Mouse (Mus musculus) urinary bladder, adult 2 months (tissue): ENCODE data around the gene 4932414N04Rik. TPM values are rescaled to one million over a fixed set of nuclear protein-coding genes. Genes with fewer than 3 reads are reported as not detected.
"Not testable (repeated sequence)": the region's sequence is repeated elsewhere in the genome, so short reads cannot be mapped to it uniquely, and the experiment has no call there.

Experiments used
- DNase-seq: peaks from one replicate; pipeline ENCODE4 v3.0.0; 2022; ENCODE audit warnings: low spot score
- polyA plus RNA-seq: library from polyadenylated mRNA; depleted of rRNA; stranded (reverse); fragments of >200 nt; gene quantifications from 2 replicates; pipeline ENCODE4 v1.2.3, GENCODE M21; 2012; rRNA removed

The 4932414N04Rik gene
- not detected in 2 replicates for polyA plus RNA-seq

- not testable (repeated sequence) for DNase-seq
Measured at GRCm38 (mm10) chr2:68656186-68656585, at the start of gene 4932414N04Rik. 4932414N04Rik (plus strand) TSS chr2:68656486.

GRCm38 (mm10) chr2:68732216-68732615 lies 75.9 kb downstream of the 4932414N04Rik start:
- DNase-seq, result no peak

- no peak for DNase-seq
Measured at GRCm38 (mm10) chr2:68739772-68740739, 83.8 kb downstream of the 4932414N04Rik start.

DNA sequence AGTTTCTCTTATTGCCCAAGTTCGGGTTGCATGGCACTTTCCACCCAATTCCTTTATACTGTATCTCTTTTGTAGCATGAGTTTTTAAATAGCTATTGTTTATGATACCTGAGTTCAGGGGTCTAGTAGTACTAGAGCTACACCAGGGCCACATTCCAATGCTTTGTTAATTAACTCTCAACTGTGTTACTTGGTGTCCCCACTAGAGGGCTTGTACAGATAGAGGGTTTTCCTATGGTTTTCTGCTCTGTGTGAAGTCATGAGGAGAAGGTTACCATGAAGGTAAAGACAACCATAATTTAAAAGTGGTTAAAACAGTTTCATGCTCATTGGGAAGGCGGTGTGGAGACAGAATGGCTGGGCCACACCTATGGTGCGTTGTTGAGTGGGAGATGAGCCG lies 88.3 kb downstream of the 4932414N04Rik start:
- no peak for DNase-seq

- DNase-seq, result no peak
Measured at GRCm38 (mm10) chr2:68756179-68756578, 99.9 kb downstream of the 4932414N04Rik start.

GRCm38 (mm10) chr2:68756793-68757192 lies 100.5 kb downstream of the 4932414N04Rik start:
- no peak for DNase-seq

GRCm38 (mm10) chr2:68765371-68765770 lies 109.1 kb downstream of the 4932414N04Rik start:
- no peak for DNase-seq

- no peak for DNase-seq
Measured at GRCm38 (mm10) chr2:68767186-68767890, 111.1 kb downstream of the 4932414N04Rik start.

DNA sequence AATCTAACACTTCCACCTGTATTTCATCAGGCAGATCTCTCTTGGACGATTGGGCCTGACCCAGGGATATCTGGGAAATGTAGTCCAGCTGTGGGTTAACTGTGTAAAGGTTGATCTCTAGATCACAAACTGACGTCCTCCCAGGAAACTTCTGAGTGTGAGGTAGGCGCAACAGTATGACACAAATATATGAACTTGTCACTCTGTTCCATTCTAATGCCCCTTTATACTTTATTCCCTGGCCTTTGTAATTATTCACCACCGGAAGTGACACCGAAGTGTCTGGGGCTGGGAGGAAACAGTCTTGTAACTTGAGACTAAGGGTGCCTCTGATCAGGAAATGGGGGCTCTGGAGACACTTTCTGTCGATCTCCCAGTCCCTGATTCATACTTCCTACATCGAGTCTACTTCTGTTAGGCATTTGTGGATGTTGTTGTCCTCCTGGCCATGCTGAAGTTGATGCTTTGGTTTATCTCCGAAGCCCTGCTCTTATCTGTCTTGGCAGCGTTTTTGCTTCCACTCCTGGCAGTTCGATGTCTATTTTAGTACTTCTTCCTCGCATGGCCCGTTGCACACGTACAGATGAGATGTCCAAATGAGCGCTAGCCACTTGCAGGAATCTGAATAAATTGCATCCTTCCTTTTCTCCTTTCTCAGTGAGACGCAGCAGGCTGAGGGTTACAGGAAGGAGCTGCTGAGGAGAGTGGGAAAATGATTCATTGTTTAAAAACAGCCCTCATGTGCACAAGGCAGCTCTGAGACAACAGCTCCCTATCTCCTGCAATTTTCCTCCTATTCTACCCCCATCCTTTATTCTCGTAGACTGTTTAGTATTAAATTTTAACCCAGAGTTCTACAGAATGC lies 126.2 kb downstream of the 4932414N04Rik start:
- DNase-seq, result no peak

DNA sequence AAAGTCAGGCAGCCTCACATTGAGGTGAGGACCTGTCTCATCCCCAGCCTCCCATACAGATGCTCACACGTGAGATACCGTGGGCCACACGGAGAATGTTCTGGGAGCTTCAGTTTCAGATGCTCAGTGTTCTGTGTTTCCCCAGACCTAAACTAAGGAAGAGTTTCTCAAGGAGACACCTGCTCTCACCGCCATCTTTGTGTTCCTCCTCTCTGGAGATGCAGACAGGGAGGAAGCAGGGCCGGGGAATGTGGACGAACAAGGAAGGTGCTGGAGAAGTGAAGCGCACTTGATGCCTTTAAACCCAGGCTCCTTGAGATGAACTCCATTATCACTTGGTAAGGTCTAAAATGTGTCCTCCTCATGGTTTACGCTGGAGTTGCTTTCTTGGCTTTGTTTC lies 127.4 kb downstream of the 4932414N04Rik start:
- DNase-seq, result not testable (repeated sequence)

DNA sequence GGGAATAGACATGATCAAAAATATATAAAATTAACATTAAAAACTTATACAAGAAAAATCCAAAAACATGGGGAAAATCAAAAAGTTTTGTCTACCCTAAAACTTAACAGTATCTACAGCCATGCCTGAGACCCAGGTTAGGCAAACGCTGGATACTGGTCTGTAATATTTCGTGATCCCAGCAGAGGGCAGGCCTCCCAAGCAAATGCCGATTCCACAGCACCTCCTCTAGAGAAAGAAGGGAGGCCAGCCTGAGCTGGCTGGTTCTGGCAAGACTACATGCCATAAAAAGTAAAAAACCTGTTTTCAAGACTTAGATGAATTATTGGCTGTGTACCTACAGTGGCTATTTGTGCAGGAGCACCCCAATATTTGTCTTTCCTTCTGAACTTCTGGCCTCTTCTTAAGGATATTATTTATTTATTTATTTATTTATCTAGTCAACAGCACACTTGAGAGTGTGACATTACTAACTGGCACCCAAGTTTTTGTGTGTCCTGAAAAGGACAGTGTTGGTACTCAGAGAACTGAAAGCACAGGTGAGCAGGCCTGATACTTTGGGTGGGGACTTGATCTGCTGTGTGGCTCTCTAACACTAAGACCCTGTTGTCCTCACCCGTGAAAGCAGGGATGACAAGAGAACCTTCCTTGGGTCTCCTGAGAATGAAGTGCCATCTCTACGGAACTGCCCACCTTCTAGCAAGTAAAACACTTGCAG lies 128.6 kb downstream of the 4932414N04Rik start:
- DNase-seq, result peak; percentile 57

GRCm38 (mm10) chr2:68787161-68787675 lies 130.9 kb downstream of the 4932414N04Rik start:
- no peak for DNase-seq

- DNase-seq, result no peak
Measured at GRCm38 (mm10) chr2:68792296-68792695, 136.0 kb downstream of the 4932414N04Rik start.

- no peak for DNase-seq
Measured at GRCm38 (mm10) chr2:68793472-68793871, 137.2 kb downstream of the 4932414N04Rik start.

DNA sequence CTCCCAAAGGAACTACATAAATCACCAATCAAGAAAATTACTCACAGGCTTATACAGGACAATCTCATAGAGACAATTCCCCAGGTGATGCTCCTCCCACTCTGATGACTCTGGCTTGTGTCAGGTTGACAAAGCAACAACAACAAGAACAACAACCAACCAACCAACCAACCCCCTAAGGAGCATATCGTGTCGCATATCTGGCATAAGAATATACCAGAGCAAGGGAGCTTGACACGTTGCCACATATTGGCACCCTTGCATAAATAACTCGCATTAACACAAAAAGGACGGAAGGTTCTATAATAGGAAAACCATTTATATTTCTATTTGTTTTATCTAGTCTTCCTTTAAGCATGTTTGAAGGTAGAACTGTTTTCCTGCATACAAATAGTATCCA lies 137.9 kb downstream of the 4932414N04Rik start:
- no peak for DNase-seq

DNA sequence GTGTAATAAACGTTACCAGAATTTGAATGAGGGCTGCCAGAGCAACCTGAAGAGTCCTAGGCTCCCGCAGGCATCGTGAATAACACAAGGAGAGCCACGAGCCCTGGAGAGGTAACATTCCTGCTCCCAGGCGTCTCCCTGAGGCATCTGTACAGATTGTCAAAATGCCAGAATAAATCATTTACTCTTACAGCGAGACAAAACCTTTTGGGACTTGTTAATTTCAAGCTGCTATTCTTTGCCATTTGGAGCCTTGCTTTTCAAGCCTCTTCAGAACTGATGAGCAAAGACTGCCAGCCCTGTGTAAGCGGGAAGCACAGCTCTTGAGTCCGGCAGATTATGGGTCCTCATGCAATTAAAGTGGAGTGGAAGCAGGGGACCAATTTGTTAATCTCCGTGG lies 138.3 kb downstream of the 4932414N04Rik start:
- DNase-seq, result no peak

DNA sequence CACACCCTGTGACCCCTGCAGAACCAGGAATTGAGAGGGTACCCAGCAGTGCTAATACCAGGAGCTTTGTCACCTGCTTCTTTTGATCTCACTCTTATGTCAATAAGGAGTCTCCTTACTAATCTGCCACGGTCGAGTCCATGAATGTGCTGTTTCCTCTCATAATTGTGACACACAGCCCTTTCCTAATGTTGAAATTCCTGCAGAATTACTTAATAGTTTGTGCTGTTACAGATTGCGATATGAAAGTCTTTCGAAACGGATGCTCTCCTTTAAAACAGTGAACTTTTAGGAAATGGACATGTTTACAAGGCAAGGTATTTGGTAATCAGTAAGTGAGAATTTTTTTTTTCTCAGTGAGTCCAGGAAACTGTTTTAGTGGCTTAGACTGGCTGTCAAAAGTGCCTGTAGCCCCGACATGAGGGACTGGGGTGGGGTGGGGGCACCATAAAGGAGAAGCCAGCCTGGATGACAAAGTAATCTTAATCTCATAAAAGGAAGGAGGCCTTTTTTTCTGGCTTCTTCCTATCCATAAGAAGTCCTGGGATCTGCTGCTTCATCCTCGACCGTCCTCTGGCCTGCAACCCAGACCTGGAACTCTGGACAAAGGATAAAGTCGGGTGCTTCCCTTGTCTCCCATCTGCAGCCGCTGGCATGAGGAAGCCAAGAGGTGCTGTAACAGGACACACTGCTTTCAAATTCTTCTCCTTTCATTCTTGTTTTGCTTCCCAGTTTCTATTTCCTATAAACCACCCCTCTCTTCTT lies 139.9 kb downstream of the 4932414N04Rik start:
- DNase-seq, result no peak

DNA sequence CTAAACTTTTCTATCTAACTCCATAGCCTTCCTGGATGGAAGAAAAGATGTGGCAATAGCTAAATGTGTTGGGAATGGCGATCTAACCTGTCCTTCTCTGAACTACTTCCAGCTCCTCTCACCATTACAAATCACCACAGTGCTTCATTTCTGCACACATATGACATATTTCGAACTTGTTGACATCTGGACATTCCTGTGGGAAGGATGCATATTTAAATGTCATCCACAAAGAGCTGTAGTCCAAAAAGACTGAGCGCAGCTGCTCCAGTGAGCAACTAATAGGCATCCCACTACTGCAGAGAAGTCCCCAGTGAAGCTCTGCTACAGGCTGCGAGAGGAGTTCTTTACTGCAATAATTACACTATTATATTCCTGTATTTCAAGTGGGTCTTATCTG lies 140.8 kb downstream of the 4932414N04Rik start:
- no peak for DNase-seq
